Mouse (Mus musculus): ENCODE measurements around the gene St3gal3.

The St3gal3 gene

DNA sequence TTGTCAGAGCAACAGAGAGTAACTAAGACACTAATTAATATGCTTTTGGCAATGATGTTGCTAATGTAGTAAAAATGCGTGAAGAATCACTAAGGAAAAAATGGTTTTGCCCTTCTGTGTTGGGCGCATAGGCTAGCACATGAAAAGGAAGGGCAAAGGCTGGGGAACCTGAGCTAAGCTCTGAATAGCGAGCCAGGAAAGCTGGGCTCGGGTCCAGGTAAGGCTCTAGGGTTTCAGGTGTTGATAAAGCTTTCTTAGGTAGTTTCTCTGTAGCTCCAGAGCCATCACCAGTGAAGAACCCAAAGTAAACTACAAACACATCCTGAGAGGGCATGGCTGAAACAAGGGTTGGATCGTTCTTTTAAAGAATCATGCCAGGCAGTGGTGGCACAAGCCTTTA is 6.8 kb upstream of the St3gal3 start:
- DNase-seq (ENCODE audit: low read depth, low spot score): no peak

DNA sequence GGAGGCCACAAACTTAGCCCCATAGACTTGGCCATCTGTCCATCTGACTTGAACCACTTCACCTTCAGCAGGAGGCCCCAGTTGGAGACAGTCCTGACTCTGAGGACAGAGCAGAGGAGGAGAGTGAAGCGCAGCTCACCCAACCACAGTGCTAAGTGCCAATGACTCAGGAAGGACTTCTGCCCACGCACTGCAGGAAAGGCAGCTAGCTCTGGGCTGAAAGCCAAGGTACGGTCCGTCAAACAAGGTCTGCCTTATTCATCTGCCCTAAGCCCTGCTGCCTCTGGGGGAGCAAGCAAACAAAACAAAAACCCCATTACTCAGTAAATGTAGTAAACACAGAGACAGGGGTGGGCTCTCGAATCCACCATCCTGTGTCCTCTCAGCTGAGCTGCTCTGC is 4.2 kb upstream of the St3gal3 start:
- no peak for DNase-seq (ENCODE audit: low read depth, low spot score)

DNA sequence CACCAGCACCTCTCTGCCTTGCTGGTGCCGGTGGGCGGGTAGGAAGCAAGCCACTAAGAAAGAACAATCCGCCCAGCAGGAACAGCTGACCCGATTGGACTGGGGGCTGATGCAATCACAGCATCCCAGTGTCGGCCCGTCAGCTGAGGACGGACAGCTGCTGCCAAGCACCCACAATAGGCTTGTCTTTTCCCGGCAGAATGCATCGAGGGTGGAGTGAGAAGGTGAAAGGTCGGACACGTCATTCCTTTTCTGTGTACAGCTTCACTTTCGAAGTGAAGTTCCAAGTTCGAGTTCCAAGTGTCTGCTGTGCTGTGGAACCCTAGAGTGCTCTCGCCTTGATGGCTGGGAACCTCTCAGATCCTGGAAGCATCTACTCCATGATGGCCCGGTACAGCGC is 3.1 kb upstream of the St3gal3 start:
- no peak for DNase-seq (ENCODE audit: low read depth, low spot score)

- DNase-seq (ENCODE audit: low read depth, low spot score): no peak
Observed at GRCm38 (mm10) chr4:118137311-118137710, 2.6 kb upstream of the St3gal3 start.

GRCm38 (mm10) chr4:118135414-118135813 is 700 bp upstream of the St3gal3 start:
- peak; percentile 9 for DNase-seq (ENCODE audit: low read depth, low spot score)

GRCm38 (mm10) chr4:118131329-118131728 is 3.4 kb downstream of the St3gal3 start:
- DNase-seq (ENCODE audit: low read depth, low spot score): no peak

- no peak for DNase-seq (ENCODE audit: low read depth, low spot score)
Observed at GRCm38 (mm10) chr4:118123030-118123704, 11.5 kb downstream of the St3gal3 start.

- no peak for DNase-seq (ENCODE audit: low read depth, low spot score)
Observed at GRCm38 (mm10) chr4:118122078-118122477, 12.6 kb downstream of the St3gal3 start.

DNA sequence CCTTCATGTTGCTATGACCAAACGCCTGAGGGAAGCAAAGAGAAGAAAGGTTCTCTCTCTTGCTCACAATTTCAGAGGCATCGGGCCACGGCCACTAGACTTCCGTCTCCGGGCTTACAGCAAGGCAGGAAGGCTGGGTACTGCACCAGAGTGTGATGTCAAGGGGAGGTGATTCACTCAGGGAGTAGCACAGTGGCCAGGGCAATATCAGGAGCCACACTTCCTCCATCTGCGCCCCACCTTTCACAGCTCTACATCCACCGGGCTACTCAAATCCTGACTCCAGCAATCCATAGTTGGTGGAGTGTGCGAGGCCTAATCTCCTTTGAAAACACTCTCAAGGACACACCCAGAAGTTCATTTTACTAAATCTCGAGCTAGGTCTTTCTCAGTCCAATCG is 17.1 kb downstream of the St3gal3 start:
- no peak for DNase-seq (ENCODE audit: low read depth, low spot score)

- no peak for DNase-seq (ENCODE audit: low read depth, low spot score)
Observed at GRCm38 (mm10) chr4:118116098-118116497, 18.6 kb downstream of the St3gal3 start.

DNA sequence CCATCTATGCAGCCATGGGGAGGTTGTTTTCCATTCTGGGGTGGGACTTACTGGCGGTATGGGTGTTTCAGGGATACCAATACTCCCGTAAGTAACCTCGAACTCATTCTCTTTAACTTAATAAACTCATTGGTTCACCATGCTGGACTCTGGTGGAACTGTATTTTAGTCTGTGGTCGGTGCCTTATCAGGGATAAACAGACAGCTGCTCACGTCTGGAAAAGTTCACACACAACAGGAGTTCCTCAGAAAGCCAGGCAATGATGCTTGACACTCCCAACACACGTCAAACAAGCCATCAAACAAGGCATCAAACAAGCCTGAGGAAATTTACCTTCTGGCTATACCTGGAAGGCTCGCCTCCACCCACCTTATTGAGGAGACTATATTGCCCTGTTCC is 19.6 kb downstream of the St3gal3 start:
- no peak for DNase-seq (ENCODE audit: low read depth, low spot score)

- no peak for DNase-seq (ENCODE audit: low read depth, low spot score)
Observed at GRCm38 (mm10) chr4:118112601-118113000, 22.1 kb downstream of the St3gal3 start.

GRCm38 (mm10) chr4:118109649-118110048 is 25.1 kb downstream of the St3gal3 start:
- DNase-seq (ENCODE audit: low read depth, low spot score): no peak

DNA sequence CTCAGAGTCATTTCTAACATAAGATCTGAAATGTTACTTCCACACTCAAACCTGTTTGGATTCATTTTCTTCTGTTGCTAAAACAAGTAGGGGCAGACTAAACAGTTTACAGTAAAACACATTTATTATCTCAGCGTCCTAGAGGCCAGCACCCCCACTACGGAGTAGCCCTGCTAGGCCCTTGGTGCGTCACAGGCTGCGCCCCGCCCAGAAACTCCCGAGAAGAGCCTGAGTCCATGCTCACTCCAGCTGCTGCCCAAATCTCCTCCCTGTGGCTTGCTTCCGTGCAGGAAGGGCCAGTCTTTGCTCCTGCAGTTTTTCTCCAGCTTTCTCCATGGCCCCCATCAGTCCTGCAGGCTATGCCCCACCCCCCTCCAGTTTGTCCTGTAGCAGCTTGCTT is 25.9 kb downstream of the St3gal3 start:
- DNase-seq (ENCODE audit: low read depth, low spot score): no peak

GRCm38 (mm10) chr4:118105256-118106053 is 29.3 kb downstream of the St3gal3 start:
- DNase-seq (ENCODE audit: low read depth, low spot score): no peak

DNA sequence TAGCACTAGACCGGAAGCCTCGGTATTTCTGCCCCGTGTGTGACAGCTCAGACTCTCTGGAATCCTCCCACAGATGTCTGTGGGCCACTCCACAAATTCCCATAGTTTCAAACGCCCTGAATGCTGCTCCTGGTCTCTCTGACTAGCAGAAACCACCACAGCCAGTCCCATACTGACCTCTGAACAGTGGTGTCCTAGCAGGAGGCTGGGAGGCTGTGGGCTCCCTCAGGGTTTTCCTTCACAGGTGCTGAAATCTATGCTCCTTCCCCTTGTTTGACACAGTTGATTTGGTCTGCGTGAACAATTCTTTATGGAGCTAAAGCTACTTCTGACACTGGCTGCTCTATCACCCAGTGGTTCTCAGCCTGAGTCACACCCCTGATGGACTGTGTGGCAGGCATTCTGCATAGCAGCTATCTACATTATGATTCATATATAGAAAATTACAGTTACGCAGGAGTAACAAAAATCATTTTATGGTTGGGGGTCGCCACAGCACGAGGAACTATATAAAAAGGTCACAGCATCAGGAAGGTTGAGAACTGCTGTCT is 31.4 kb downstream of the St3gal3 start:
- no peak for DNase-seq (ENCODE audit: low read depth, low spot score)

GRCm38 (mm10) chr4:118101497-118101896 is 33.2 kb downstream of the St3gal3 start:
- DNase-seq (ENCODE audit: low read depth, low spot score): no peak

DNA sequence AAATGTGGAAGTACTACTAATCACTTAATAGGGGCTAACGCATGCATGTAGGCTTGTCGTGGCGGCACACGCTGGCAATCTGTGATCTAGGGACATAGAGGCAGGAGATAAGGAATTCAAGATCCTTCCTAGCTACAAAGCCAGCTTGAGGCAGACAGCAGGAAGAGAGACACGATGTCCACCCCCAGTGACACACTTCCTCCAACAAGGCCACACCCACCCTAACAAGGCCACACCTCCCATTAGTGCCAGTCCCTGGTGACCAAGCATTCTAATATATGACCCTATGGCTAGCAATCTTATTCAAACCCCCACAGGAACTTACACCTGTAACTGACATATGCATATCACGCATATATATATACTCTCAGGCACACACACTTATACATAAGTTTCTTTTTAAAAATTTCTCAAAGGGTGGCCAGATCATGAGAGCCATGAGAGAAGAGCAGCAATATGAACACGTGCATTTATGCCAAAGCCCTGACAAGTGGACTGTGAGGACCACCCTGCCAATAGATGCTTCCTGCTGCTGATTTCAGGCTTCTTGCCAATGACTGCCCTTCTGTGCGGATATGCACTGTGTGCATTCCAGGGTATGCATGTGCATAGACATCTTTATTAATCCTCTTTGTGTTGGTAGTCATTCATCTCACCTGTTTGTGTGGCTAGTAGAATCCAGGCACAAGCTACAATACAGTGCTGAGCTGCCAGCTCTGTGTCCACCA is 34.9 kb downstream of the St3gal3 start:
- DNase-seq (ENCODE audit: low read depth, low spot score): peak; percentile 22

DNA sequence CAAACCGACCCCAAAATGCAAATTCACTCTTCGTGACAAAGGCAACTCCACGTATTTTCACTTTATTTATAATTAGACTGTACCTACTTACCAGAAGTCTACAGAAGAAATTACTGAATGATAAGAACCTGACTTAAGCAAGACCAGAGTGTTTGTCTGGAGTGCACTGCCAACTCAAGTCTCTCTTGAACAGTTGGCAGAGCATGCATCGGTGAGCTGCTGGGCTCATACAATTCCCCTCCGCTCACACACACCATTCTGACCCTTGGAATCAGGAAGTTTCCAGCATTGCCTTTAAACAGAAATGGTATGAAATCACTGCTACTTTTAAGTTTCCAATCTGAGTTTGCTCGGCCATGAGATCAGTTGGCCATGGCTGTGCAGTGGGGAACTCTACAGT is 36.1 kb downstream of the St3gal3 start:
- no peak for DNase-seq (ENCODE audit: low read depth, low spot score)

DNA sequence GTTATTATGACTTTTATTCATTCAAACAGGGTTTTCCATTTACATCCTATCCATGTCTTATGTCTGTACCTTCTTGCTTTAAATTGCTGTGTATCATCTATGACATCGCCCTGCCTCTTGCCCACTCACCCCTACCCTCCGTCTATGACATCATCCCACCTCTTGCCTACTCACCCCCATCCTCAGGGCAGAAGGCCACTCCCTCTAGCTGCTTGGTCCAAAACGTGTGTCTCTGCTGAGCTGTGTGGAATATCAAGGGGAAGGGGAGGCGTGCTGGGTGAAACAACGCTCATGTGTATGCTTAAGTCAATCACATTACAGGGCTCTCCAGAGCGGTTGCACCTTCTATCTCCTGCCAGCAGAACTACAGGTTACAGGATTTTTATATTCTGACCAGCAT is 38.6 kb downstream of the St3gal3 start:
- DNase-seq (ENCODE audit: low read depth, low spot score): no peak

- no peak for DNase-seq (ENCODE audit: low read depth, low spot score)
Observed at GRCm38 (mm10) chr4:118092784-118093457, 41.8 kb downstream of the St3gal3 start.

- DNase-seq (ENCODE audit: low read depth, low spot score): no peak
Observed at GRCm38 (mm10) chr4:118090449-118090848, 44.3 kb downstream of the St3gal3 start.

Measured in A20 (cell line).